16 mouse cellular contexts compared by ENCODE assay signal in the genomic region with DNA sequence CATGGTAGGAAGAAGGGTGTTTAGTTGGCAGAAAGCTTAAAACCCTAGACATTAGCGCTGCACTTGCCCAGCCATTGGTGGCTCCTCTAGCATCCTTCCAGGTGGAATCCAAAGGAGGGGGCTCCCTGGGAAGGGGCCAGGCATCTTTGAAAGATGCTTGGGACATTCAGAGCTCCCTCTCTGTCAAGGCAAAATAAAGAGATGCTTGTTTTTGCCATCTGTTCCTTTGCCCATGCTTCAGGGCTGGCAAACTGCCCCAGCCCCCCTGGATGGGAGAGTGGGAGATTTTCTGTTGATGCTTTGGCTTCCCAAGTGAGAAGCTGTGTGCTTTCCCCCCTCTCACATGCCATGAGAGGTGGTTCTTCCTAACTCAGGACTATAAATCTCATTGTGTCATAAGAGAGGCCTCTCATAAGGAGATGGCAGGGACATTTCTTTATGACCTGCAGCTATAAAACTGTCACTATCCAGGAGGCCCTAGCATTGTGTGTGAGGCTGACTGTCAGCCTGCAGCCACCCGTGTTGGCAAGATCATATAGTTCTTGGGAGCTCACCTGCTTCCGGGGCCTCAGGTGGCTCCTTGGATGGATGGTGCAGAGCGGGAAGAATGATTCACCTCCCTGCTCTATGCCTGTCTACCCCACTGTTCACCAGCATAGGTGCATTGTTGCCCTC. TPM values are rescaled to one million over a fixed set of nuclear protein-coding genes. Genes with fewer than 3 reads are reported as not detected.
DNase-seq lines count a peak whose midpoint lies in the region; ATAC-seq lines count a peak whose summit lies in the region.
"Had no signal": no experiment of that assay in that cellular context is flagged by ENCODE, and none has a peak within 500 bp of the region (broad histone marks: within the 10 kb centered on the region; RNA-seq: fewer than 3 reads in every experiment).

No protein-coding gene starts in this region.

- H3K4me2 ChIP-seq in midbrain, embryonic 14.5 days (ENCODE audit: low read length), result no peak overlapping the region
- no peak overlapping the region for H3K4me2 ChIP-seq in midbrain, embryonic 16.5 days (ENCODE audit: low read length)
- no peak overlapping the region for H3K4me2 ChIP-seq in forebrain, embryonic 16.5 days (ENCODE audit: low read length)

- H3K4me3 ChIP-seq in midbrain, embryonic 14.5 days (replicated peaks; ENCODE audit: low read depth, low read length), result no peak overlapping the region
- no peak overlapping the region for H3K4me3 ChIP-seq in midbrain, embryonic 16.5 days (ENCODE audit: low read depth, low read length)
- H3K4me3 ChIP-seq in forebrain, embryonic 16.5 days (replicated peaks; ENCODE audit: low read length), result no peak overlapping the region

- peak; percentile 43 to 46 for DNase-seq in frontal cortex, postnatal 14 days (ENCODE audit: low spot score in 2 of 2)
- peak; percentile 38 for DNase-seq in midbrain, embryonic 14.5 days
- peak; percentile 28 for DNase-seq in layer of hippocampus, adult 9-11 months
- DNase-seq in heart, adult 8-10 months (ENCODE audit: low spot score), result no peak
- no peak for DNase-seq in spleen, adult 12 weeks (ENCODE audit: low spot score)
- DNase-seq: heart, postnatal 36 days; lung, postnatal 36 days had no signal

- no peaks in the 10 kb centered on the region for H3K27me3 ChIP-seq in midbrain, embryonic 14.5 days (ENCODE audit: control insufficient read depth, insufficient read depth, low read length)
- no peaks in the 10 kb centered on the region for H3K27me3 ChIP-seq in midbrain, embryonic 16.5 days (ENCODE audit: control insufficient read depth, insufficient read depth, low read depth, low read length)
- no peaks in the 10 kb centered on the region for H3K27me3 ChIP-seq in forebrain, embryonic 16.5 days (replicated peaks; ENCODE audit: control insufficient read depth, insufficient read depth, low read length)

- H3K36me3 ChIP-seq in midbrain, embryonic 14.5 days (ENCODE audit: control insufficient read depth, insufficient read depth, low read length), result peaks cover 40% of the 10 kb centered on the region
- H3K36me3 ChIP-seq in midbrain, embryonic 16.5 days (ENCODE audit: control insufficient read depth, insufficient read depth, low read length), result peaks cover 40% of the 10 kb centered on the region
- H3K36me3 ChIP-seq in forebrain, embryonic 16.5 days (ENCODE audit: control insufficient read depth, insufficient read depth), result 0 out of 2 replicates have a peak, but pooled peaks cover 2% of the 10 kb centered on the region

- ATAC-seq in frontal cortex, adult (ENCODE audit: low TSS enrichment), result no peak
- no peak for ATAC-seq in midbrain, embryonic 14.5 days (ENCODE audit: low FRiP score, low TSS enrichment)
- no peak for ATAC-seq in midbrain, embryonic 16.5 days
- ATAC-seq in forebrain, embryonic 16.5 days, result peak; percentile 59

- no peaks in the 10 kb centered on the region for H3K4me1 ChIP-seq in midbrain, embryonic 14.5 days (ENCODE audit: control insufficient read depth, insufficient read depth, low read length)
- no peaks in the 10 kb centered on the region for H3K4me1 ChIP-seq in midbrain, embryonic 16.5 days (ENCODE audit: control insufficient read depth, insufficient read depth, low read length)
- H3K4me1 ChIP-seq in forebrain, embryonic 16.5 days (replicated peaks; ENCODE audit: control insufficient read depth, insufficient read depth, low read length), result peaks cover 8% of the 10 kb centered on the region

- 93% methylated on average over 4 of the region's 4 CpGs for WGBS in midbrain, embryonic 14.5 days
- 92% methylated on average over 4 of the region's 4 CpGs for WGBS in midbrain, embryonic 16.5 days
- 68% methylated on average over 4 of the region's 4 CpGs for WGBS in forebrain, embryonic 16.5 days

- 0 out of 2 replicates have a peak overlapping the region, but pooled peaks have one; percentile 26 for H3K27ac ChIP-seq in midbrain, embryonic 14.5 days (replicated peaks; ENCODE audit: low read depth, low read length)
- H3K27ac ChIP-seq in midbrain, embryonic 16.5 days (ENCODE audit: low read length), result no peak overlapping the region
- no peak overlapping the region for H3K27ac ChIP-seq in forebrain, embryonic 16.5 days (ENCODE audit: low read length)
- H3K27ac ChIP-seq: kidney, postnatal 0 days had no signal

- no peaks in the 10 kb centered on the region for H3K9me3 ChIP-seq in midbrain, embryonic 14.5 days (ENCODE audit: control insufficient read depth, low read length)
- H3K9me3 ChIP-seq in midbrain, embryonic 16.5 days (replicated peaks; ENCODE audit: control insufficient read depth, low read length, poor library complexity, severe bottlenecking), result no peaks in the 10 kb centered on the region
- no peaks in the 10 kb centered on the region for H3K9me3 ChIP-seq in forebrain, embryonic 16.5 days (ENCODE audit: control insufficient read depth, low read length)

- no peak overlapping the region for H3K9ac ChIP-seq in midbrain, embryonic 14.5 days (replicated peaks; ENCODE audit: low read length)
- no peak overlapping the region for H3K9ac ChIP-seq in midbrain, embryonic 16.5 days (ENCODE audit: low read depth, low read length)
- no peak overlapping the region for H3K9ac ChIP-seq in forebrain, embryonic 16.5 days (replicated peaks; ENCODE audit: low read depth, low read length)

RNA-seq across cellular contexts. Expression of gene Igsf9b, which starts 38.1 kb away (rescaled TPM):
- 12.0 and 15.2 TPM in 2 replicates for polyA plus RNA-seq in midbrain, embryonic 14.5 days (2014; fragmentation: Nextera tagmentation; extraction: Ambion mirVana)
- 21.9 and 22.8 TPM in 2 replicates for polyA plus RNA-seq in midbrain, embryonic 16.5 days (2015; fragmentation: Nextera tagmentation; extraction: Ambion mirVana)
- polyA plus RNA-seq in forebrain, embryonic 16.5 days (2015; fragmentation: Nextera tagmentation; extraction: Ambion mirVana), result 12.0 and 16.7 TPM in 2 replicates
- 1 to 10 TPM; 3.7 to 4.9 (median 4.4) TPM for total RNA-seq in heart, adult 8-10 months (2022)

RNA-seq across cellular contexts. Expression of gene Spata19, which starts 59.5 kb away (rescaled TPM):
- not detected in 2 replicates for polyA plus RNA-seq in midbrain, embryonic 14.5 days (2014; fragmentation: Nextera tagmentation; extraction: Ambion mirVana)
- not detected in 2 replicates for polyA plus RNA-seq in midbrain, embryonic 16.5 days (2015; fragmentation: Nextera tagmentation; extraction: Ambion mirVana)
- polyA plus RNA-seq in forebrain, embryonic 16.5 days (2015; fragmentation: Nextera tagmentation; extraction: Ambion mirVana), result not detected in 2 replicates
- not detected for total RNA-seq in heart, adult 8-10 months (2022)
- total RNA-seq: common myeloid progenitor, adult 5-6 weeks; heart, postnatal 36 days; left cerebral cortex, postnatal 36 days had no signal
- polyA plus RNA-seq: embryonic facial prominence, embryonic 14.5 days; kidney, postnatal 0 days; liver, embryonic 16.5 days; urinary bladder, adult 2 months had no signal

Comparison
In these comparisons a context has a peak if more than half of its experiments do, and no peak if none do; other contexts are left out.
1. DNase-seq: peak in frontal cortex, postnatal 14 days (2 of 2), midbrain, embryonic 14.5 days (single experiment) and layer of hippocampus, adult 9-11 months (single experiment); none in heart, adult 8-10 months (single experiment) and spleen, adult 12 weeks (single experiment).